Mouse (Mus musculus): Measurements from ENCODE around the gene Nostrin. TPM values are rescaled to one million over a fixed set of nuclear protein-coding genes. Genes with fewer than 3 reads are reported as not detected.

The Nostrin gene
- polyA plus RNA-seq, 1 experiment, result not detected

- 64% methylated on average over 10 of the region's 10 CpGs for WGBS
- Histone ChIP-seq H3K27ac (ENCODE audit: insufficient read depth, low read depth, low read length) (no peak overlapping the region), H3K4me3 (ENCODE audit: insufficient read depth, low read depth, low read length) (no peak overlapping the region), H3K4me1 (ENCODE audit: control insufficient read depth, insufficient read depth, low read length) (no peaks in the 10 kb centered on the region)
- TF ChIP-seq POLR2A (IDR thresholded peaks at IDR 0.05; ENCODE audit: insufficient read depth, low read depth, low read length), result no peak
- TF ChIP-seq CTCF (IDR thresholded peaks at IDR 0.05; ENCODE audit: insufficient read depth, low read depth, low read length), result no peak
Observed at GRCm38 (mm10) chr2:69222815-69223214, 87.2 kb downstream of the Nostrin start.

DNA sequence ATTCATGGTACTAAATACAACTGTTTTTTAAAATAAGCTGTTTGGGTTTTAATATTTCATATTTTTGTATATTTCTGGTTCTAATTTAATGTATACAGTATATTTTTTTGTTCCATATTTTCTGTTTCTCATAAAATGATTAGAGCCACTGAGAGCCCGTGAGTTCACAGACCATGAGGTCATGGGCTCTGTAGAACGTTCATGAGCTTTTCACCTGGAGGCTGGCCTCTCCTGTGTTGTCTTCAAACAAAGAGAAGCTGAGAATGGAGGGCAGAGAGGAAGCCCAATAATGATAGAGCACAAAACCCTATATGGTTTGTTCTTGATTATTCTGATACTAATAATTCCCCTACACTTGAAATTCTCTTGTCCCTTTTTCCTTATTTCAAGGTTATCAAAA is 89.1 kb downstream of the Nostrin start:
- Histone ChIP-seq H3K27ac (ENCODE audit: insufficient read depth, low read depth, low read length) (no peak overlapping the region), H3K4me1 (ENCODE audit: control insufficient read depth, insufficient read depth, low read length) (peaks cover 2% of the 10 kb centered on the region; the same call in 1 of the 2 replicates), H3K4me3 (ENCODE audit: insufficient read depth, low read depth, low read length) (no peak overlapping the region)
- 73% methylated on average over 2 of the region's 2 CpGs for WGBS
- TF ChIP-seq POLR2A (IDR thresholded peaks at IDR 0.05; ENCODE audit: insufficient read depth, low read depth, low read length) (no peak), CTCF (IDR thresholded peaks at IDR 0.05; ENCODE audit: insufficient read depth, low read depth, low read length) (no peak)

GRCm38 (mm10) chr2:69226876-69227275 is 91.3 kb downstream of the Nostrin start:
- TF ChIP-seq CTCF (IDR thresholded peaks at IDR 0.05; ENCODE audit: insufficient read depth, low read depth, low read length) (no peak), POLR2A (IDR thresholded peaks at IDR 0.05; ENCODE audit: insufficient read depth, low read depth, low read length) (no peak)
- Histone ChIP-seq H3K4me3 (ENCODE audit: insufficient read depth, low read depth, low read length) (no peak overlapping the region), H3K27ac (ENCODE audit: insufficient read depth, low read depth, low read length) (no peak overlapping the region), H3K4me1 (ENCODE audit: control insufficient read depth, insufficient read depth, low read length) (peaks cover 6% of the 10 kb centered on the region; the same call in 1 of the 2 replicates)
- WGBS, result 96% methylated on average over 9 of the region's 9 CpGs

DNA sequence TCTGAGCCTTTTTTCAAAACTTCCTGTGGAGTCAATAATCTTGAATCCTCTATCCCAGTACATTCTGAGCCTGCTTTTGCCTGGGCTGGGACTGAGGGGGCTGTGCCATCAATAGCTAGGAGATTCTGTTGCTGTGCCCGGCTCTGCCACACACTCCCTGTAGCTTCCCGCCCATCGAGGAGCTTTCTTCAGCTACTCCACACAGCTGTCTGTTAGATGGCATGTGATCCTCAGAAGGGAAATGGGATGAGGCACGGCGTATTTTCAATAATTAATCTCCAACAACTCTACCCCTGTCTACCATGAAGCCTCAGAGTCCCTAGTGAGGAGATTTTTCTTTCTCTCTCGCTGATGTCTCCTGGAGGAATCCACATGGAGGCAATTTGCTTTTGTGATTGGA is 93.0 kb downstream of the Nostrin start:
- Histone ChIP-seq H3K4me3 (ENCODE audit: insufficient read depth, low read depth, low read length) (no peak overlapping the region), H3K4me1 (ENCODE audit: control insufficient read depth, insufficient read depth, low read length) (peaks cover 6% of the 10 kb centered on the region; the same call in 1 of the 2 replicates), H3K27ac (ENCODE audit: insufficient read depth, low read depth, low read length) (no peak overlapping the region)
- WGBS, result 58% methylated on average over 6 of the region's 6 CpGs
- TF ChIP-seq POLR2A (IDR thresholded peaks at IDR 0.05; ENCODE audit: insufficient read depth, low read depth, low read length) (no peak), CTCF (IDR thresholded peaks at IDR 0.05; ENCODE audit: insufficient read depth, low read depth, low read length) (no peak)

DNA sequence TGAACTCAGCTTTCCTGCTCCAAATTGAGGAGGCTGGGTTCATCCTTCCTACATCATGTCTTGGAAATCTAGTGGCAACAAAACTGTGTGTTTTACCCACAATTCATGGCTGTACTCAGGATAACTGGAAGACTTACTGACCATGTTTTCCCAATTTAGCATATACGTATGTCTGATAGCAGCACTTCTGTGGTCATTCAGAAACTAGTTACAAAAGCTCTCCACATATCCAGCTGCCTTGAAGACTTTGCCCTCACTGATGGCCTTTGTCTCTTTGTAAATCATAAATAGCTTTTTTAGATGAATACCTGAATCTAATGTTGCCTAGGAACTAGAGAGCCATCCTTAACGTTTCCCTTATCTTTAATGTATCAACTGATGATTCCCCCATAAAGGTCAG is 94.5 kb downstream of the Nostrin start:
- 59% methylated on average over 2 of the region's 2 CpGs for WGBS
- TF ChIP-seq POLR2A (IDR thresholded peaks at IDR 0.05; ENCODE audit: insufficient read depth, low read depth, low read length) (no peak), CTCF (IDR thresholded peaks at IDR 0.05; ENCODE audit: insufficient read depth, low read depth, low read length) (no peak)
- H3K4me1 ChIP-seq (ENCODE audit: control insufficient read depth, insufficient read depth, low read length), result peaks cover 6% of the 10 kb centered on the region; the same call in 1 of the 2 replicates

GRCm38 (mm10) chr2:69232101-69232500 is 96.5 kb downstream of the Nostrin start:
- Histone ChIP-seq H3K4me3 (ENCODE audit: insufficient read depth, low read depth, low read length) (no peak overlapping the region), H3K27ac (ENCODE audit: insufficient read depth, low read depth, low read length) (no peak overlapping the region), H3K4me1 (ENCODE audit: control insufficient read depth, insufficient read depth, low read length) (peaks cover 6% of the 10 kb centered on the region; the same call in 1 of the 2 replicates)
- TF ChIP-seq POLR2A (IDR thresholded peaks at IDR 0.05; ENCODE audit: insufficient read depth, low read depth, low read length), result no peak
- TF ChIP-seq CTCF (IDR thresholded peaks at IDR 0.05; ENCODE audit: insufficient read depth, low read depth, low read length), result no peak

More for the DNA sequence above, 94.5 kb downstream of the Nostrin start:
- H3K27ac ChIP-seq (ENCODE audit: insufficient read depth, low read depth, low read length), result no peak overlapping the region
- H3K4me3 ChIP-seq (ENCODE audit: insufficient read depth, low read depth, low read length), result no peak overlapping the region

- 50% methylated on average over 5 of the region's 5 CpGs for WGBS
Observed at GRCm38 (mm10) chr2:69234976-69235678, 99.5 kb downstream of the Nostrin start.

More at GRCm38 (mm10) chr2:69234976-69235678, 99.5 kb downstream of the Nostrin start:
- peaks cover 4% of the 10 kb centered on the region; the same call in 1 of the 2 replicates for H3K4me1 ChIP-seq (ENCODE audit: control insufficient read depth, insufficient read depth, low read length)
- no peak overlapping the region for H3K4me3 ChIP-seq (ENCODE audit: insufficient read depth, low read depth, low read length)
- no peak for TF ChIP-seq POLR2A (IDR thresholded peaks at IDR 0.05; ENCODE audit: insufficient read depth, low read depth, low read length)
- no peak for TF ChIP-seq CTCF (IDR thresholded peaks at IDR 0.05; ENCODE audit: insufficient read depth, low read depth, low read length)
- H3K27ac ChIP-seq (ENCODE audit: insufficient read depth, low read depth, low read length), result no peak overlapping the region

Other genes starting within 250 kb of the Nostrin start
- not detected in 2 replicates for gene Spc25, start 70.4 kb downstream of the Nostrin start, polyA plus RNA-seq (2012; ENCODE audit: insufficient read depth, insufficient read length, low replicate concordance, missing spikeins)
- gene G6pc2, start 75.3 kb downstream of the Nostrin start, polyA plus RNA-seq (2012; ENCODE audit: insufficient read depth, insufficient read length, low replicate concordance, missing spikeins), result not detected in 2 replicates
- not detected in 2 replicates for gene Abcb11, start 206.8 kb downstream of the Nostrin start, polyA plus RNA-seq (2012; ENCODE audit: insufficient read depth, insufficient read length, low replicate concordance, missing spikeins)
- not detected in 2 replicates for gene Dhrs9, start 244.6 kb downstream of the Nostrin start, polyA plus RNA-seq (2012; ENCODE audit: insufficient read depth, insufficient read length, low replicate concordance, missing spikeins)

Data from olfactory bulb, adult 2 months (tissue).